Mouse (Mus musculus) midbrain, embryonic 16.5 days (tissue): Measurements from ENCODE around the gene Fgfr2. TPM values are rescaled to one million over a fixed set of nuclear protein-coding genes. Genes with fewer than 3 reads are reported as not detected.

Source experiments
- ATAC-seq: fragments of 200-750 bp; cut with Nextera tagmentation; 2 replicates; pipeline ENCODE4 v1.8.0; 2017; ENCODE audit warnings: moderate TSS enrichment
- H3K27ac ChIP-seq: fragments of 300-500 bp; sonication (generic); 2 replicates; pipeline ENCODE4 v1.5.1; 2014; ENCODE audit warnings: mild to moderate bottlenecking, low read length, mixed read lengths
- H3K27me3 ChIP-seq: fragments of 300-500 bp; sonication (generic); 2 replicates; pipeline ENCODE4 v1.6.1; 2014; ENCODE audit warnings: low read depth, low read length, mixed read lengths; ENCODE audit not compliant: control insufficient read depth, insufficient read depth
- H3K36me3 ChIP-seq: fragments of 300-500 bp; sonication (generic); 2 replicates; pipeline ENCODE4 v1.6.1; 2014; ENCODE audit warnings: mild to moderate bottlenecking, low read length, moderate library complexity, mixed read lengths; ENCODE audit not compliant: control insufficient read depth, insufficient read depth
- H3K4me1 ChIP-seq: fragments of 300-500 bp; sonication (generic); 2 replicates; pipeline ENCODE4 v1.6.1; 2014; ENCODE audit warnings: mild to moderate bottlenecking, low read length, mixed read lengths; ENCODE audit not compliant: control insufficient read depth, insufficient read depth
- H3K4me2 ChIP-seq: fragments of 300-500 bp; sonication (generic); 2 replicates; pipeline ENCODE4 v1.6.1; 2014; ENCODE audit warnings: mild to moderate bottlenecking, low read length, mixed read lengths
- H3K4me3 ChIP-seq: fragments of 300-500 bp; sonication (generic); 2 replicates; pipeline ENCODE4 v1.5.1; 2014; ENCODE audit warnings: low read depth, mild to moderate bottlenecking, low read length, moderate library complexity, mixed read lengths
- H3K9ac ChIP-seq: fragments of 300-500 bp; sonication (generic); 2 replicates; pipeline ENCODE4 v1.6.1; 2014; ENCODE audit warnings: low read depth, low read length, mixed read lengths
- H3K9me3 ChIP-seq: fragments of 300-500 bp; sonication (generic); replicated peaks from 2 replicates; pipeline ENCODE4 v1.6.1; 2014; ENCODE audit warnings: mild to moderate bottlenecking, low read length, mixed read lengths; ENCODE audit not compliant: control insufficient read depth, poor library complexity, severe bottlenecking
- WGBS: fragments of 180-500 bp; shearing (Covaris S2); extraction: QIAGEN DNeasy Blood & Tissue Kit; methylation state at CpG from one replicate; pipeline ENCODE4 v1.1.7; 2014; 5-methylcytosine and 5-hydroxymethylcytosine counted together
- polyA plus RNA-seq: library from polyadenylated mRNA; unstranded; fragments of >200 nt; fragmentation: Nextera tagmentation; extraction: Ambion mirVana; gene quantifications from 2 replicates; pipeline ENCODE4 v1.2.1, GENCODE M21; 2015

The Fgfr2 gene
- 20.8 and 23.8 TPM in 2 replicates for polyA plus RNA-seq

- WGBS: under 1% methylated on average over 32 of the region's 53 CpGs
- H3K9me3 ChIP-seq: no peaks in the 10 kb centered on the region
Observed at GRCm38 (mm10) chr7:133123244-133123998, at the start of gene Fgfr2. Gene Fgfr2, minus strand, starts transcription at chr7:133123350.

GRCm38 (mm10) chr7:133171403-133172032 lies 48.4 kb upstream of the Fgfr2 start:
- no peaks in the 10 kb centered on the region for H3K9me3 ChIP-seq
- H3K4me3 ChIP-seq: no peak overlapping the region
- H3K4me2 ChIP-seq: no peak overlapping the region

More at GRCm38 (mm10) chr7:133123244-133123998, at the start of gene Fgfr2:
- H3K27me3 ChIP-seq: peaks cover 6% of the 10 kb centered on the region; the same call in 1 of the 2 replicates
- ATAC-seq: peak; percentile 78
- peak within 1 kb of the TSS; percentile 92 for H3K9ac ChIP-seq
- peak within 1 kb of the TSS; percentile 92 for H3K4me3 ChIP-seq
- no peaks in the 10 kb centered on the region for H3K36me3 ChIP-seq
- peaks cover 18% of the 10 kb centered on the region for H3K4me1 ChIP-seq
- peak within 1 kb of the TSS; percentile 95 for H3K4me2 ChIP-seq
- H3K27ac ChIP-seq: peak within 1 kb of the TSS; percentile 90

GRCm38 (mm10) chr7:133168928-133169327 lies 45.8 kb upstream of the Fgfr2 start:
- no peaks in the 10 kb centered on the region for H3K27me3 ChIP-seq
- no peak overlapping the region for H3K27ac ChIP-seq
- ATAC-seq: no peak
- H3K4me1 ChIP-seq: no peaks in the 10 kb centered on the region
- no peak overlapping the region for H3K4me3 ChIP-seq
- H3K36me3 ChIP-seq: no peaks in the 10 kb centered on the region
- no peaks in the 10 kb centered on the region for H3K9me3 ChIP-seq
- no peak overlapping the region for H3K9ac ChIP-seq
- no peak overlapping the region for H3K4me2 ChIP-seq
- WGBS: 95% methylated on average over 3 of the region's 3 CpGs

More at GRCm38 (mm10) chr7:133171403-133172032, 48.4 kb upstream of the Fgfr2 start:
- no peak for ATAC-seq
- no peaks in the 10 kb centered on the region for H3K27me3 ChIP-seq
- no peak overlapping the region for H3K27ac ChIP-seq
- H3K9ac ChIP-seq: no peak overlapping the region
- WGBS: 88% methylated on average over 3 of the region's 4 CpGs
- H3K36me3 ChIP-seq: no peaks in the 10 kb centered on the region
- H3K4me1 ChIP-seq: no peaks in the 10 kb centered on the region

GRCm38 (mm10) chr7:133167903-133168302 lies 44.8 kb upstream of the Fgfr2 start:
- Histone ChIP-seq H3K4me1 (no peaks in the 10 kb centered on the region), H3K36me3 (no peaks in the 10 kb centered on the region), H3K27me3 (no peaks in the 10 kb centered on the region), H3K9ac (no peak overlapping the region), H3K4me3 (no peak overlapping the region), H3K27ac (no peak overlapping the region), H3K9me3 (no peaks in the 10 kb centered on the region), H3K4me2 (no peak overlapping the region)
- WGBS: 91% methylated on average over 2 of the region's 2 CpGs
- ATAC-seq: no peak

- Histone ChIP-seq H3K4me3 (no peak overlapping the region), H3K9me3 (no peaks in the 10 kb centered on the region), H3K4me1 (no peaks in the 10 kb centered on the region), H3K36me3 (no peaks in the 10 kb centered on the region), H3K27ac (no peak overlapping the region), H3K27me3 (no peaks in the 10 kb centered on the region), H3K4me2 (no peak overlapping the region), H3K9ac (no peak overlapping the region)
- 63% methylated on average over 2 of the region's 2 CpGs for WGBS
- no peak for ATAC-seq
Observed at GRCm38 (mm10) chr7:133164770-133165169, 41.6 kb upstream of the Fgfr2 start.

GRCm38 (mm10) chr7:133163011-133163410 lies 39.9 kb upstream of the Fgfr2 start:
- ATAC-seq: no peak
- Histone ChIP-seq H3K27me3 (no peaks in the 10 kb centered on the region), H3K36me3 (no peaks in the 10 kb centered on the region), H3K4me1 (no peaks in the 10 kb centered on the region), H3K9me3 (no peaks in the 10 kb centered on the region), H3K4me3 (no peak overlapping the region), H3K27ac (no peak overlapping the region), H3K9ac (no peak overlapping the region), H3K4me2 (no peak overlapping the region)
- WGBS: 64% methylated on average over 5 of the region's 5 CpGs

GRCm38 (mm10) chr7:133162131-133162530 lies 39.0 kb upstream of the Fgfr2 start:
- no peak overlapping the region for H3K4me2 ChIP-seq
- no peaks in the 10 kb centered on the region for H3K9me3 ChIP-seq
- no peak for ATAC-seq
- H3K4me3 ChIP-seq: no peak overlapping the region
- no peaks in the 10 kb centered on the region for H3K27me3 ChIP-seq
- no peaks in the 10 kb centered on the region for H3K36me3 ChIP-seq
- 68% methylated on average over 2 of the region's 2 CpGs for WGBS
- no peak overlapping the region for H3K9ac ChIP-seq
- H3K27ac ChIP-seq: no peak overlapping the region
- H3K4me1 ChIP-seq: no peaks in the 10 kb centered on the region

GRCm38 (mm10) chr7:133161362-133162080 lies 38.4 kb upstream of the Fgfr2 start:
- no peaks in the 10 kb centered on the region for H3K36me3 ChIP-seq
- H3K27ac ChIP-seq: no peak overlapping the region
- no peak overlapping the region for H3K4me3 ChIP-seq
- ATAC-seq: no peak
- H3K4me1 ChIP-seq: no peaks in the 10 kb centered on the region
- 70% methylated on average over 7 of the region's 7 CpGs for WGBS
- H3K4me2 ChIP-seq: no peak overlapping the region
- no peaks in the 10 kb centered on the region for H3K27me3 ChIP-seq
- no peak overlapping the region for H3K9ac ChIP-seq
- no peaks in the 10 kb centered on the region for H3K9me3 ChIP-seq

GRCm38 (mm10) chr7:133159519-133159918 lies 36.4 kb upstream of the Fgfr2 start:
- H3K4me3 ChIP-seq: no peak overlapping the region
- H3K4me2 ChIP-seq: no peak overlapping the region
- no peak for ATAC-seq
- H3K9ac ChIP-seq: no peak overlapping the region
- 91% methylated on average over 3 of the region's 3 CpGs for WGBS
- no peaks in the 10 kb centered on the region for H3K27me3 ChIP-seq
- H3K9me3 ChIP-seq: no peaks in the 10 kb centered on the region
- H3K36me3 ChIP-seq: no peaks in the 10 kb centered on the region
- no peak overlapping the region for H3K27ac ChIP-seq
- no peaks in the 10 kb centered on the region for H3K4me1 ChIP-seq
